Mouse (Mus musculus) lung, postnatal 0 days (tissue): ENCODE results near the gene Olfr1002. TPM values are rescaled to one million over a fixed set of nuclear protein-coding genes. Genes with fewer than 3 reads are reported as not detected.
"Not testable (repeated sequence)": the region's sequence is repeated elsewhere in the genome, so short reads cannot be mapped to it uniquely, and the experiment has no call there.

Experiments
- ATAC-seq: fragments of 200-750 bp; cut with Nextera tagmentation; 2 replicates; pipeline ENCODE4 v1.8.0; 2017; ENCODE audit warnings: moderate library complexity
- DNase-seq: peaks from one replicate; pipeline ENCODE4 v3.0.0-alpha.2; 2016; ENCODE audit warnings: low spot score
- H3K27ac ChIP-seq: fragments of 300-500 bp; sonication (generic); 2 replicates; pipeline ENCODE4 v1.5.1; 2014; ENCODE audit warnings: antibody characterized with exemption, mild to moderate bottlenecking, low read length, mixed read lengths
- H3K27me3 ChIP-seq: fragments of 300-500 bp; sonication (generic); replicated peaks from 2 replicates; pipeline ENCODE4 v1.6.1; 2014; ENCODE audit warnings: low read length, mixed read lengths; ENCODE audit not compliant: insufficient read depth
- H3K36me3 ChIP-seq: fragments of 300-500 bp; sonication (generic); 2 replicates; pipeline ENCODE4 v1.6.1; 2014; ENCODE audit warnings: low read length, mixed read lengths; ENCODE audit not compliant: insufficient read depth
- H3K4me1 ChIP-seq: fragments of 300-500 bp; sonication (generic); 2 replicates; pipeline ENCODE4 v1.6.1; 2014; ENCODE audit warnings: antibody characterized with exemption, low read depth, low read length, mixed read lengths; ENCODE audit not compliant: insufficient read depth
- H3K4me2 ChIP-seq: fragments of 300-500 bp; sonication (generic); replicated peaks from 2 replicates; pipeline ENCODE4 v1.6.1; 2014; ENCODE audit warnings: low read depth, mild to moderate bottlenecking, low read length, moderate library complexity, mixed read lengths
- H3K4me3 ChIP-seq: fragments of 300-500 bp; sonication (generic); 2 replicates; pipeline ENCODE4 v1.5.1; 2014; ENCODE audit warnings: low read depth, low read length
- H3K9ac ChIP-seq: fragments of 300-500 bp; sonication (generic); replicated peaks from 2 replicates; pipeline ENCODE4 v1.6.1; 2014; ENCODE audit warnings: low read depth, mild to moderate bottlenecking
- H3K9me3 ChIP-seq: fragments of 300-500 bp; sonication (generic); 2 replicates; pipeline ENCODE4 v1.6.1; 2016; ENCODE audit warnings: low read length, mixed read lengths
- CTCF ChIP-seq: IDR thresholded peaks from 2 replicates; pipeline ENCODE4 v1.5.1; 2016; ENCODE audit warnings: antibody characterized with exemption, mild to moderate bottlenecking
- EP300 ChIP-seq: IDR thresholded peaks from 2 replicates; pipeline ENCODE4 v1.6.1; 2016; ENCODE audit warnings: antibody characterized with exemption, mild to moderate bottlenecking, control low read depth
- WGBS: fragments of 180-500 bp; shearing (Covaris S2); extraction: QIAGEN DNeasy Blood & Tissue Kit; methylation state at CpG from one replicate; pipeline ENCODE4 v1.1.7; 2014; 5-methylcytosine and 5-hydroxymethylcytosine counted together
- polyA plus RNA-seq: library from polyadenylated mRNA; unstranded; fragments of >200 nt; fragmentation: Nextera tagmentation; extraction: Ambion mirVana; gene quantifications from 2 replicates; pipeline ENCODE4 v1.2.1, GENCODE M21; 2015

The Olfr1002 gene
- polyA plus RNA-seq, result not detected in 2 replicates

DNA sequence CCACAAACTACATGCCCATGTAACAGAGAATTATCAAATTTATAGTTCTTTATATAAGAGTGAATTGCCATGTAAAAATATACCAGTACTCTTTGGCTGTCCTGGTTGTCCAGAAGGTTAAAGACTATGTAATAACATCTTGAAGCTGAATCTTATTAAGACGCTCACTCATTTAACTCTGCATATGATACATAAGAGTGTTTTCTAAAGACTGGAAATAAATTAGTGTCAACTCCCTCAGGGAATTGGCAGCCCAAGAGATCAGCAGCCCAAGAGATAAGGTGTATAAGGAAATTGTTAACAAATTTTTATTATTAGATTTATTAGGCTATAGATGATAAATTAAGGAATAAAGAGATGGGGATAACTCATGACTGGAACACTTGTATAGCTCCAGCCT is at the start of gene Olfr1002:
Gene Olfr1002, minus strand, starts transcription at position 101 of the 400 bp plus-strand sequence.
- DNase-seq, result no peak
- no peak for ATAC-seq
- Histone ChIP-seq H3K27ac (no peak within 1 kb of the TSS), H3K9me3 (no peaks in the 10 kb centered on the region), H3K27me3 (no peaks in the 10 kb centered on the region), H3K4me3 (no peak within 1 kb of the TSS), H3K36me3 (no peaks in the 10 kb centered on the region), H3K4me1 (no peaks in the 10 kb centered on the region), H3K9ac (no peak within 1 kb of the TSS), H3K4me2 (no peak within 1 kb of the TSS)
- no peak for TF ChIP-seq EP300
- no peak for TF ChIP-seq CTCF
- 95% methylated on average over 1 of the region's 1 CpGs for WGBS

DNA sequence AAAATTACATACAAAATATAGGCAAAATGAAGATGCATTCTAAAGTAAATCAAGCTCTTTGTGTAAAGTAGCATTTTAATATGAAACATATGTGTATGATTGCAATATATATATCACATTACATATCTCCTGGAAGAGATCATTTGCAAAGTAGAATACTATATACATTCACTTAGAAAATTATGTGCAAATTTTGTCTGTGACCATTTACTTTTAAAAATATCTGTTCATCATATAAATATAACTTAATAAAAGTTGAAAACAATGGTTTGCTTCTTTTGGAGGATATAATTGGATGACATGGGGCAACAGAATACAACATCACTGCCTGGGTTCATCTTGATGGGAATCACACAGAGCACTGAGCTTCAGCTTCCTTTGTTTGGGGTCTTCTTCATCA is 38.6 kb upstream of the Olfr1002 start, which contains the start of gene Olfr1008:
Gene Olfr1008, plus strand, starts transcription at position 301 of the 400 bp plus-strand sequence.
- ATAC-seq, result no peak
- H3K9ac ChIP-seq, result no peak within 1 kb of the TSS

DNA sequence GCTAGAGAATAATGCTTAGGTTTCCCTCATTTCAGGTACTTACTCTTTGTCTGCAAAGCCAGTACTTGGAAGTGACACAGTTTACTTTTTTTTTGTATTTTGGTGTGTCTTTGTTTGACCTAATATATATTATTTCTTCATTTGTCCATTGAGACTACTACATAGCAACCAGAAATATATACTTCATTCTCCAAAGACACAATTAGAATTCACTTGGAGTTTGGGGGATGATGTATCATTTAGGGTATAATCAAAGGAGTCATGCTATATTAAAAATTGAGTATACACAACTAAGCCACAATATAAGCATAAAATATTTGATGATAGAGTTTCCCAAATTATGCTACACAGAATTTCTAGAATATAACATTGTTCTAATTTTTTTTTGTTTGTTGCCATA is 28.2 kb upstream of the Olfr1002 start, which contains the start of gene Olfr1006:
Gene Olfr1006, minus strand, starts transcription at position 101 of the 400 bp plus-strand sequence.
- ATAC-seq (no peak), DNase-seq (no peak)
- Histone ChIP-seq H3K27me3 (no peaks in the 10 kb centered on the region), H3K4me2 (no peak within 1 kb of the TSS), H3K4me1 (no peaks in the 10 kb centered on the region), H3K27ac (no peak within 1 kb of the TSS), H3K9me3 (no peaks in the 10 kb centered on the region), H3K36me3 (no peaks in the 10 kb centered on the region), H3K4me3 (no peak within 1 kb of the TSS), H3K9ac (no peak within 1 kb of the TSS)
- TF ChIP-seq EP300 (no peak), CTCF (no peak)

More for the DNA sequence above, 38.6 kb upstream of the Olfr1002 start, which contains the start of gene Olfr1008:
- H3K4me3 ChIP-seq, result no peak within 1 kb of the TSS
- H3K27ac ChIP-seq, result no peak within 1 kb of the TSS
- H3K27me3 ChIP-seq, result no peaks in the 10 kb centered on the region
- no peaks in the 10 kb centered on the region for H3K9me3 ChIP-seq
- H3K36me3 ChIP-seq, result no peaks in the 10 kb centered on the region
- no peak within 1 kb of the TSS for H3K4me2 ChIP-seq
- no peak for DNase-seq
- TF ChIP-seq EP300 (no peak), CTCF (no peak)
- no peaks in the 10 kb centered on the region for H3K4me1 ChIP-seq

DNA sequence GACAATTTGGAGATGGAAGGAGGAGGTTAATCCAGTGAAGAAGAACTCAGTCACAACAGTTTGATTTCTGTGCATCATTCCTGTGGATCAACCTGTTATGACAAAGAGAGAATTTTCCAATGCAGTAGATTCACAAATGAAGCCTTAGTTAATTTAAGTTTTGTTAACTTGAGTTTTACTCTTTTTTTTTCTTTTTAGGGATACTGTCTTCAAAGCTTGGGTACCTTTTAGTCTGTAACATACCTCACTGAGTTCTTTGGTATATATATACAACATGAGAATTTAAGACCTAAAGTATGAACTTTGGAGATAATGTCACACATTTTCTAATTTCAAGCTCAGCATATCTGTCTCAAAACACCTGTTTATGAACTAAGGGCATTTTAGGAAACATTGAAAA is 13.9 kb upstream of the Olfr1002 start, which contains the start of gene Olfr154:
Gene Olfr154, minus strand, starts transcription at position 101 of the 400 bp plus-strand sequence.
- not testable (repeated sequence) for H3K9me3 ChIP-seq, ATAC-seq, H3K9ac ChIP-seq, H3K27me3 ChIP-seq, H3K4me3 ChIP-seq, H3K4me1 ChIP-seq, H3K36me3 ChIP-seq, DNase-seq, H3K27ac ChIP-seq, H3K4me2 ChIP-seq

DNA sequence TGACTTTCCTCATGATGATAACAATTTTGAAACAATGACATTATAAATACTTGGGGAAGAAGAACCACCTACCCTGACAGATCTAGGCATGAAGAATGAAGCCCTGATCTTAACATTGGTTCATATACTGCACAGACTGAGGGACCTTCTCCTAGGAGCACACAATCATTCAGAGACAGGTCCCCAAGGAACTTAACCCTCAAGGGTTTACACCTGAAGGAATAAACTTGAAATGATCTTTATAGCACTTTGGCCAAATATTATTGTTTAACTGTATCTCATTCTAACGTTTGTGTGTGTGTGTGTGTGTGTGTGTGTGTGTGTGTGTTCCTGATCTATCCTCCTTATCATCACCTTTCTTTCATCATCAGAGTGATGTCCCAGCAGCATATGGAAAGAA is 38.7 kb downstream of the Olfr1002 start, which contains the start of gene Olfr1000:
Gene Olfr1000, minus strand, starts transcription at position 101 of the 400 bp plus-strand sequence.
- TF ChIP-seq EP300 (no peak), CTCF (no peak)
- no peak for DNase-seq
- 39% methylated on average over 1 of the region's 1 CpGs for WGBS
- no peak for ATAC-seq
- Histone ChIP-seq H3K27ac (no peak within 1 kb of the TSS), H3K27me3 (no peaks in the 10 kb centered on the region), H3K36me3 (no peaks in the 10 kb centered on the region), H3K9ac (no peak within 1 kb of the TSS), H3K9me3 (no peaks in the 10 kb centered on the region), H3K4me3 (no peak within 1 kb of the TSS), H3K4me2 (no peak within 1 kb of the TSS), H3K4me1 (no peaks in the 10 kb centered on the region)

Other genes with a start within 250 kb of the Olfr1002 start
- gene Olfr992, start 241.2 kb downstream of the Olfr1002 start, polyA plus RNA-seq, result not detected in 2 replicates
- gene Olfr993, start 235.8 kb downstream of the Olfr1002 start, polyA plus RNA-seq, result not detected in 2 replicates
- not detected in 2 replicates for gene Olfr994, start 214.3 kb downstream of the Olfr1002 start, polyA plus RNA-seq
- not detected in 2 replicates for gene Olfr995, start 207.1 kb downstream of the Olfr1002 start, polyA plus RNA-seq
- 3.2 and 3.8 TPM in 2 replicates for gene 4833423E24Rik, start 131.7 kb downstream of the Olfr1002 start, polyA plus RNA-seq
- not detected in 2 replicates for gene Olfr996, start 71.5 kb downstream of the Olfr1002 start, polyA plus RNA-seq
- gene Olfr998, start 61.8 kb downstream of the Olfr1002 start, polyA plus RNA-seq, result not detected in 2 replicates
- not detected in 2 replicates for gene Olfr1000, start 38.8 kb downstream of the Olfr1002 start, polyA plus RNA-seq
- not detected in 2 replicates for gene Olfr154, start 13.8 kb upstream of the Olfr1002 start, polyA plus RNA-seq
- gene Olfr1006, start 28.1 kb upstream of the Olfr1002 start, polyA plus RNA-seq, result not detected in 2 replicates
- not detected in 2 replicates for gene Olfr1008, start 38.7 kb upstream of the Olfr1002 start, polyA plus RNA-seq
- not detected in 2 replicates for gene Olfr1009, start 64.7 kb upstream of the Olfr1002 start, polyA plus RNA-seq
- gene Olfr1012, start 112.1 kb upstream of the Olfr1002 start, polyA plus RNA-seq, result not detected in 2 replicates
- gene Olfr1013, start 116.4 kb upstream of the Olfr1002 start, polyA plus RNA-seq, result not detected in 2 replicates
- gene Olfr1014, start 122.0 kb upstream of the Olfr1002 start, polyA plus RNA-seq, result not detected in 2 replicates
- not detected in 2 replicates for gene Olfr1015, start 131.3 kb upstream of the Olfr1002 start, polyA plus RNA-seq
- gene Olfr1016, start 151.8 kb upstream of the Olfr1002 start, polyA plus RNA-seq, result not detected in 2 replicates
- gene Olfr1018, start 167.8 kb upstream of the Olfr1002 start, polyA plus RNA-seq, result not detected in 2 replicates
- gene Olfr1019, start 194.8 kb upstream of the Olfr1002 start, polyA plus RNA-seq, result not detected in 2 replicates
- not detected in 2 replicates for gene Olfr1020, start 196.3 kb upstream of the Olfr1002 start, polyA plus RNA-seq
- not detected in 2 replicates for gene Olfr1022, start 217.9 kb upstream of the Olfr1002 start, polyA plus RNA-seq
- gene Olfr1023, start 234.9 kb upstream of the Olfr1002 start, polyA plus RNA-seq, result not detected in 2 replicates